Mouse (Mus musculus): ENCODE results near the gene Timm13.

The Timm13 gene

GRCm38 (mm10) chr10:80904709-80905108 lies 3.9 kb upstream of the Timm13 start:
- no peak for DNase-seq (ENCODE audit: extremely low read depth, low read depth)

DNA sequence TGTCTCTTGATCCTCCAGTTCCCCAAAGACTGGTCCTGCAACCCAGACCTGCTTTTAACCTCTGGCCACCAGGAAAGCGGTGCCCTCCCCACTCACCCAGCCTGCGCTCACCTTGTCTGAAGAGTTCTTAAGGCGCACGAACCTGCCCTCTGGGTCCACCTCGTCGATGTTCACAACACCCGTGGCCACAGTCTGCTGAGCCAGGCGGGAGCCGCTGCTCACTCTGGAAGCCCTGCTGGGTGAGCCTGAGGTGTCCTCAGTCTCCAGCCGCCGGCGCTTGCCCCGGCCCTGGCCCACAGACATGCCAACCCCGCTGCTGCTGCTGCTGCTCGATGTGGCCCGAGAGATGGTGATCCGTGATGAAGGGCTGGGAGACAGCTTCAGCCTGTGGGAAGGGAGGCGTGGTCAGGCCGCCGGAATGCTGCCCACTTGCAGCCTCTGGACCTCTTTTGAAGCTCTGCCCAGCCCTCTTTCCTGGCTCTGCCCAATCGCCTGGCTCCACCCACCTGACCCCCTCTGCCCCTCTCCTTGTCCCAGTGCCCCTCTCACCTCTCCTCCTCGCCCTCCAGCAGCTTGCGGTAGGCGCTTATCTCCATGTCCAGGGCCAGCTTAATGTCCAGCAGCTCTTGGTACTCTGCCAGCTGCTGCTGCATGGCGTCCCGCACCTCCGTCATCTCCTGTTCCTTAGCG lies 3.4 kb upstream of the Timm13 start:
- no peak for DNase-seq (ENCODE audit: extremely low read depth, low read depth)

DNA sequence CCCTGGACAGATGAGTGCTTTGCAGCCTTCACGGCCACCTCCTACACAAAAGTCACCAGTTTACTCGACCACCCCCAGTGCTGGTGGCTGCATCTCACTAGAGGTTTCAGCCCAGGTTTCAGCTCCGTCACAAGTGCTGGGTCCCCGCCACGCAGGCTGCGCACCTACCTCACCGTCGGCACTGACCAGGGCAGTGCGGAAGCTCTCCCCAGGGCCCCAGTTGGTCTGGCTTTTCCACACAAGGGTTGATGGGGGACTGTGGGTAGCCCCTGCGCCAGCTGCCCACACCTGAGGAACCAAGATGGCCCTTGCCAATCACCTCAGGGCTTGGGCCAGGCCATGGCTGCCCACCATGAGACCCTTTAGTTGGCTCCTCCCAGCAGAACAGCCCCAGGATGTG lies 2.5 kb upstream of the Timm13 start:
- DNase-seq (ENCODE audit: extremely low read depth, low read depth) = no peak

- DNase-seq (ENCODE audit: extremely low read depth, low read depth) = no peak
Measured at GRCm38 (mm10) chr10:80902273-80902940, 1.6 kb upstream of the Timm13 start.

DNA sequence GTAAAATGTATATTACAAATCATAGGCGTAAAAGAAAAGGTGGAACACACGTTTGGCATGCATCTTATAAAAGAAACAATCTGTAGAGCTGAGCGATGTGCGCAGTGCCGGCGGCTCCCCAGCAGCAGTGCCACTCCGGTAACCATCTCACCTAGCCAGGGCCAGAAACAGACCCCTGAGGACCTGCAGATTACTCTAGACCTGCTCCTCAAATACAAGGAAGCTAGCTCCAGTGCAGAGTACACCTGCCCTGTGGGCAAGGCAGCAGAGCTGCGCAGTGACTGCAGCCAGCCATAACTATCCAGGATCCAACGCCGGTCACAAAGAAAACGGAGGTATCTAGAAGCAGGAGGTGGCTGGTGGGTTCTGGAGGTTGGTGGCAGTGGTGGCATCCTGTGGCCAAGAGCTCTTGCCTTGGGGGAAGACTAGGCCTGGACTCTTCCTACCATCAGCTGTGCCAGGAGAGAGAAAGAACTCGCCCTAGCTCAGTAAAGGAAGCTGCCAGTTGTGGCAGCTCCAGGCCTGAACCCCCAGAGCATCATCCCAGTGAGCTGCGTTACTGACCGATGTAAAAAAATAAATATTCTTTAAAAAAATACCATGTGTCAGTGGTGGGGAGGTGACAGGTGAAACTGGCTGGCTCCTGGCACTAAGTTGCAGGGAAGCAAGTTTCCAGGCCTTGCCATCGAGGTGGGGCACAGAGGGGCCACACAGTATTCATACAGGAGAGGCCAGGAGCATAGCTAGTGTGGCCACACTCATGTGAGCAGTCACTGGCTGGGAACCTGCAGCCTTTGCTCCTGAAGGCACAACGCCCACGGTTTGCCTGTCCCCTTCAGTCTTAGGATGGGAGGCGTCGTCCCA lies 872 bp upstream of the Timm13 start:
- no peak for DNase-seq (ENCODE audit: extremely low read depth, low read depth)

GRCm38 (mm10) chr10:80899591-80900317 lies 1.0 kb downstream of the Timm13 start:
- DNase-seq (ENCODE audit: extremely low read depth, low read depth) = no peak

DNA sequence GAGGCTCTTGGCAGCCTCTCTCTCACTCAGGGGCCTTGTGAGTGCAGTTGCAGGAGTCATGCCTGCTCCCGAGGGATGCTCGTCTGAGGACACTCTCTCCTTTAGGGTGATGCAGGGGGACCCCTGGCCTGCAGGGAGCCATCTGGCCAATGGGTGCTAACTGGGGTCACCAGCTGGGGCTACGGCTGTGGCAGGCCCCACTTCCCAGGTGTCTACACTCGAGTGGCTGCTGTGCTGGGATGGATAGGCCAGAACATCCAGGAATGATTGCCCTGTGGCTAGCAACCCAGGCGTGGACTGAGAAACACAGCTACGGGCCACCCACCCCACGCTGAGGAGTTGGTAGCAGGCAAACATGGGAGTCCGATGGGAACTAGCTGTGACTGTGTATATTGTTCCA lies 1.7 kb downstream of the Timm13 start:
- no peak for DNase-seq (ENCODE audit: extremely low read depth, low read depth)

GRCm38 (mm10) chr10:80897861-80898510 lies 2.8 kb downstream of the Timm13 start:
- no peak for DNase-seq (ENCODE audit: extremely low read depth, low read depth)

DNA sequence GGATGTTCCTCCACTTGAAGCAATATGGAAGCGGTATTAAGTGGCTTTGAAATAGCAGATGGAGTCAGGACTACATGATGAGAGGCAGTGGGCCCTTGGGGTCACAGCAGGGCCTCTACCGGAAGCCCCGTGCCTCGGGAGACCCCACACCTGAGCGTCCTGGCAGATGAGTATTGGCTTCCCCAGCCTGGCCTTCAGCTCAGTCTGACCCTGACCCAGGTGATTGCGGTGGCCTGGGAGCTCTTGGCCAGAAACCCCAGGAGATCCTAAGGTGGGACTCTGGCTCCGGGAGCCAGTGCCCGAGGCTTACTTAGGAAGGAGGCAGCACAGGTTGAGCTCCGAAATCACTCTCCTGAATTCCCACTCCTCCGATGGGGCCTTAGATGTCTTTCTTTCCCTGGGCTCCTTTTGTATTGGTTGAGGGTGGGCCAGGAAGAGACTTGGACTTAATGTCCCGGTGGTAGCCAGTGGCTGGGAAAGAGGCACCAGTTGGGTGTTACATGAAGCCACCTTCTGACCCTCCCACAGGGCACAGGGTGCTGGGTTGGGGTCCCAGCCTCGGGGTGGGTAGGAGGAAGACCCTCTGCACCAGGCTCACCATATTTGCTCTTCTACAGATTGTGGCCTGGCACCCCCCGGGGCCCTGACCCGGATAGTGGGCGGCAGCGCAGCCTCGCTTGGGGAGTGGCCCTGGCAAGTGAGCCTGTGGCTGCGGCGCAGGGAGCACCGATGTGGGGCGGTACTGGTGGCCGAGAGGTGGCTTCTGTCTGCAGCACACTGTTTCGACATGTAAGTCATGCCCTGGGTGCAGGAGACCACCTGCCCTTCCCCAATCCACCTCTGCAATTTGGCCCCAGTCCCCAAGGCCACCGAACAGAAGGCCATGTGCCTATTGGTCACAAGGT lies 3.9 kb downstream of the Timm13 start:
- DNase-seq (ENCODE audit: extremely low read depth, low read depth) = no peak

- no peak for DNase-seq (ENCODE audit: extremely low read depth, low read depth)
Measured at GRCm38 (mm10) chr10:80895697-80896096, 5.1 kb downstream of the Timm13 start.

GRCm38 (mm10) chr10:80895100-80895499 lies 5.7 kb downstream of the Timm13 start:
- DNase-seq (ENCODE audit: extremely low read depth, low read depth) = no peak

DNA sequence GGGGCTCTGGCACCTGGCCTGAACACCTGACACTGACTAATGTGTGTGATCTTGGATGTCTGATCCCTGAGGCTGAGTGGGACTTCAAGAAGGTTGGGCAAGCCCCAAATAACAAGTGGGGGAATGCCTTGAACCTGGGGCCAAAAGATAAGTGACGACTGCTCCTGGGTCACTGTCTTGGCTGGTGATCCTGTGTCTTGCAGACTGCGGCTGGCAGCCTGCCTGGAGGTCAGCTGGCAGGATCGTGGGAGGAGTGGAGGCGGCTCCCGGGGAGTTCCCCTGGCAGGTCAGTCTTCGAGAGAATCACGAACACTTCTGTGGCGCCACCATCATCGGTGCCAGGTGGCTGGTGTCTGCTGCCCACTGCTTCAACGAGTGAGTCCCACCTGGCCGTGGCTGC lies 13.6 kb downstream of the Timm13 start:
- DNase-seq (ENCODE audit: extremely low read depth, low read depth) = no peak

DNA sequence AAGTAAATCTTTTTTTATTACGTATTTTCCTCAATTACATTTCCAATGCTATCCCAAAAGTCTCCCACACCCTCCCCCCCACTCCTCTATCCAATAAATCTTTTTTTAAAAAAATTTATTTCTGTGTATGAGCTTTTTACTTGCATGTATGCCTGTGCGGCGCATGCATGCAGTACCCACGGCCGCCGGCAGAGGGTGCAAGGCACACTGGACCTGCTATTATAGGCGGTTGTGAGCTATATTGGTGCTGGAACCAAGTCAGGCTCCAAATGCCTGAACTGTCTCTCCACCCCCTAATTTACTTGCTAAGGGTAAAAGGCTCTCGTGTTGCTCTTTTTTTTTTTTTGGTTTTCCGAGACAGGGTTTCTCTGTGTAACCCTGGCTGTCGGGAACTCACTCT lies 19.5 kb downstream of the Timm13 start:
- DNase-seq (ENCODE audit: extremely low read depth, low read depth) = peak; percentile 57

DNA sequence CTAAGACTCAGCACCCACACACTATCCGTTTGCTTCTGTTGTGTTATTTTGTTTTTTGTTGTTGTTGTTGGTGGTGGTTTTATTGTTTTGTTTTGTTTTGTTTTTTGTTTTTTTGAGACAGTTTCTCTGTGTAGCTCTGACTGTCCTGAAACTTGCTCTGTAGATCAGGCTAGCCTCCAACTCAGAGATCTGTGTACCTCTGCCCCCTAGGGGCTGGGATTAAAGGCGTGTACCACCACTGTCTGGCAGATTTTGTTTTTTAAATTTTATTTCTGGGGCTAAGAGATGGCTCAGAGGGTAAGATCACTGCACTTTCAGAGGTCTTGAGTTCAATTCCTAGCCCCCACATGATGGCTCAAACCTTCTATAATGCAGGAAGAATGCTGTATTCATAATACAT lies 19.9 kb downstream of the Timm13 start:
- no peak for DNase-seq (ENCODE audit: extremely low read depth, low read depth)

GRCm38 (mm10) chr10:80880131-80880641 lies 20.6 kb downstream of the Timm13 start:
- peak; percentile 74 for DNase-seq (ENCODE audit: extremely low read depth, low read depth)

GRCm38 (mm10) chr10:80876594-80876993 lies 24.2 kb downstream of the Timm13 start:
- DNase-seq (ENCODE audit: extremely low read depth, low read depth) = no peak

- DNase-seq (ENCODE audit: extremely low read depth, low read depth) = no peak
Measured at GRCm38 (mm10) chr10:80876028-80876427, 24.7 kb downstream of the Timm13 start.

GRCm38 (mm10) chr10:80874035-80874434 lies 26.7 kb downstream of the Timm13 start:
- no peak for DNase-seq (ENCODE audit: extremely low read depth, low read depth)

- no peak for DNase-seq (ENCODE audit: extremely low read depth, low read depth)
Measured at GRCm38 (mm10) chr10:80871581-80871980, 29.2 kb downstream of the Timm13 start, which contains the start of gene Tmprss9. Gene Tmprss9, plus strand, starts transcription at chr10:80871848.

GRCm38 (mm10) chr10:80870993-80871392 lies 29.8 kb downstream of the Timm13 start:
- DNase-seq (ENCODE audit: extremely low read depth, low read depth) = no peak
